Mouse (Mus musculus): ENCODE measurements around the gene Mgat5b. TPM values are rescaled to one million over a fixed set of nuclear protein-coding genes. Genes with fewer than 3 reads are reported as not detected.
A peak's percentile ranks its signal among the peaks of the same experiment; 100 is the strongest.

The Mgat5b gene
- total RNA-seq (2012; rRNA removed), result not detected in 2 replicates
- not detected for polyA plus RNA-seq (2012; ENCODE audit: insufficient read depth in 1 of 2, insufficient read length in 2 of 2, low read depth in 1 of 2, low replicate concordance in 2 of 2, missing spikeins in 1 of 2)

DNA sequence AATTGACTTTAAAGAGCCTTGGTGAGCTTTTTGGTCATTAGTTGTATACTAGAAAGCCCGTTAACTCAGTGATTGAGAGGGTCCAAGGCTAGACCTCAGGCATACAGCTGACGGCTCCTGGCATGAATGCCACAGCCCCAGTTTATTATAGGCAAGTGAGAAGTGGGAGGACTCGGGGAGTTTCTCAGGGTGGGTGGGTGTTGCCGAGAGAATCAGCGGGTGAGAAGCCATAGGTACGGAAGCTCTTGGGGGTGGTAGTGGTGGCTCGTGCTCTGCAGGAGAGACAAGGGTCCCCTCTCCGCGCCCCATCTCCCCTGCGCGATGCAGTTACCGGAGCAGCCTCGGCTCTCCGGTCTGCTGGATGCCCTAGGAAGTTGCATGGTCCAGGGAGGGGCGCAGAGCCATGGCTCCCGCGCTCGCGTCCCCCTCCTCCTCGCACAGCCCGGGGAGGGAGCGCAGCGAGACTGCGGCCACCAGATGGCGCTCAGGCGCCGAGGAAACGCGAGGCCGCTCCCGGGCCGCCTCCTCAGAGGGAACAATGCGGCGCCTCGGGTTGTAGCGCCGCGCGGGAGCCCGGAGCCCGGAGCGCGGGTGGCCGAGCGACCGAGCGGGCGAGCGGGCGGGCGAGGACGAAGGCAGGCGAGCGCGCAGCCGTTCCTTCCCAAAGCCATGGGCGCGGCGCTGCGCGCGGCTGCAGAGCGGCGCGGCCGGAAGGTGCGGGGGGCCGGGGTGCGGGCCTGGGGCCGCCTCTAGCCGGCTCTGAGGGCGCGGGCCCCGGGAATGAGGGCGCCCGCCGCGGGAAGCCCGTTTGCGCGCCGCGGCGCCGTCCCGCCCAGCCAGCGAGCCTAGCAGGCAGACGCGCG lies at the start of gene Mgat5b:
Gene Mgat5b, plus strand, starts transcription at position 541 of the 863 bp plus-strand sequence.
- no peak for TF ChIP-seq USF2 (IDR thresholded peaks at IDR 0.05; ENCODE audit: borderline replicate concordance in 1 of 2, insufficient read depth in 1 of 2, low read depth in 1 of 2, low read length in 2 of 2)
- peak in 2 of 3 experiments; percentile 50 to 70; a peak in 4 of 6 replicates for TF ChIP-seq CTCF (IDR thresholded peaks at IDR 0.05 in 2 of 3, conservative IDR thresholded peaks at IDR 0.05 in 1 of 3; ENCODE audit: control insufficient read depth in 1 of 3, insufficient read depth in 1 of 3, low read depth in 2 of 3, low read length in 3 of 3, poor library complexity in 1 of 3, severe bottlenecking in 1 of 3)
- TF ChIP-seq SMC3 (IDR thresholded peaks at IDR 0.05; ENCODE audit: low read depth, low read length), result peak; percentile 58
- TF ChIP-seq ZC3H11A (IDR thresholded peaks at IDR 0.05; ENCODE audit: low read depth, low read length), result peak; percentile 26
- peak; percentile 24 for TF ChIP-seq RAD21 (IDR thresholded peaks at IDR 0.05; ENCODE audit: low read depth, low read length)
- Histone ChIP-seq H3K9ac (ENCODE audit: control insufficient read depth, low read depth, low read length, poor library complexity, severe bottlenecking) (no peak within 1 kb of the TSS), H3K4me1 (ENCODE audit: control insufficient read depth in 1 of 2, insufficient read depth in 2 of 2, low read length in 2 of 2) (no peaks in the 10 kb centered on the region), H3K9me3 (replicated peaks; ENCODE audit: insufficient read depth, low read length) (no peaks in the 10 kb centered on the region), H3K36me3 (ENCODE audit: control insufficient read depth in 1 of 2, insufficient read depth in 2 of 2, low read length in 2 of 2) (no peaks in the 10 kb centered on the region), H3K27me3 (ENCODE audit: control insufficient read depth in 1 of 2, insufficient read depth in 2 of 2, low read length in 2 of 2) (peaks cover 0 to 5% of the 10 kb centered on the region in 2 experiments; a peak in 2 of 4 replicates), H3K79me2 (ENCODE audit: control insufficient read depth, insufficient read depth, low read length, poor library complexity) (no peaks in the 10 kb centered on the region), H3K4me3 (ENCODE audit: control insufficient read depth in 1 of 2, insufficient read depth in 1 of 2, low read depth in 2 of 2, low read length in 2 of 2) (no peak within 1 kb of the TSS), H3K27ac (ENCODE audit: control insufficient read depth, low read depth, low read length) (no peak within 1 kb of the TSS)
- no peak for DNase-seq (ENCODE audit: low read depth, low spot score)

DNA sequence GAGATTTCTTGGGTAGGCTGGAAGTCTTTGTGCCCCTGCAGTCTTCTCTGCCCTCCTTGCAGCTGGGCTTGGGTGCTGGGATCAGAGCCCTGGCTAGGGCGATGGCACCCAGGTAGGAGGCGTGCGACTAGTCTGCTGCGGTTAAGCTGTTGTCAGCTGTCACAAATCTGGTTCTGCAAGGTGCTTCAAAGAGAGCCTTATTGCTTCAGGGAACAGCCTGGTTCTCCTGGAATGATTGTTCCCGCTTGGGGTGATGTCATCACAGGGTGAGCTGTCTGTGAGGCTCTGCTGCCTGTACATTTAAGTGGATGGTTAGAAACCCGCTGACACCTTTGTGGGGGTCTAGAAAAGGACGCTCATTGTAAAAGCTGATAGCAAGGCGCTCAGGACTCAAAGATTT lies 49.4 kb upstream of the Mgat5b start:
- Histone ChIP-seq H3K4me3 (ENCODE audit: control insufficient read depth in 1 of 2, insufficient read depth in 1 of 2, low read depth in 2 of 2, low read length in 2 of 2) (no peak overlapping the region), H3K27ac (ENCODE audit: control insufficient read depth, low read depth, low read length) (no peak overlapping the region), H3K4me1 (ENCODE audit: control insufficient read depth in 1 of 2, insufficient read depth in 2 of 2, low read length in 2 of 2) (no peaks in the 10 kb centered on the region), H3K79me2 (ENCODE audit: control insufficient read depth, insufficient read depth, low read length, poor library complexity) (no peaks in the 10 kb centered on the region), H3K9me3 (replicated peaks; ENCODE audit: insufficient read depth, low read length) (no peaks in the 10 kb centered on the region), H3K27me3 (ENCODE audit: control insufficient read depth in 1 of 2, insufficient read depth in 2 of 2, low read length in 2 of 2) (no peaks in the 10 kb centered on the region), H3K36me3 (ENCODE audit: control insufficient read depth in 1 of 2, insufficient read depth in 2 of 2, low read length in 2 of 2) (no peaks in the 10 kb centered on the region), H3K9ac (ENCODE audit: control insufficient read depth, low read depth, low read length, poor library complexity, severe bottlenecking) (no peak overlapping the region)
- TF ChIP-seq JUND (IDR thresholded peaks at IDR 0.05; ENCODE audit: low read depth, low read length) (no peak), CHD2 (IDR thresholded peaks at IDR 0.05; ENCODE audit: low read length) (no peak), ELF1 (IDR thresholded peaks at IDR 0.05; ENCODE audit: low read depth, low read length) (no peak), EP300 (IDR thresholded peaks at IDR 0.05; ENCODE audit: low read depth in 1 of 2, low read length in 2 of 2) (no peak), SMC3 (IDR thresholded peaks at IDR 0.05; ENCODE audit: low read depth, low read length) (no peak), NELFE (IDR thresholded peaks at IDR 0.05; ENCODE audit: low read depth, low read length) (no peak), NRF1 (IDR thresholded peaks at IDR 0.05; ENCODE audit: insufficient read depth, low read depth, low read length, poor library complexity, severe bottlenecking) (no peak), USF2 (IDR thresholded peaks at IDR 0.05; ENCODE audit: borderline replicate concordance in 1 of 2, insufficient read depth in 1 of 2, low read depth in 1 of 2, low read length in 2 of 2) (no peak), BHLHE40 (IDR thresholded peaks at IDR 0.05; ENCODE audit: borderline replicate concordance, low read depth, low read length) (no peak), MYC (IDR thresholded peaks at IDR 0.05; ENCODE audit: low read depth, low read length) (no peak), HCFC1 (IDR thresholded peaks at IDR 0.05; ENCODE audit: low read depth, low read length) (no peak), TAL1 (IDR thresholded peaks at IDR 0.05; ENCODE audit: low read length) (no peak), GABPA (IDR thresholded peaks at IDR 0.05; ENCODE audit: low read depth, low read length) (no peak), MXI1 (IDR thresholded peaks at IDR 0.05; ENCODE audit: low read depth, low read length) (no peak), TBP (IDR thresholded peaks at IDR 0.05; ENCODE audit: low read depth, low read length) (no peak), MAX (IDR thresholded peaks at IDR 0.05; ENCODE audit: low read length) (no peak), MAFK (IDR thresholded peaks at IDR 0.05; ENCODE audit: borderline replicate concordance, low read depth, low read length) (no peak), ZKSCAN1 (IDR thresholded peaks at IDR 0.05; ENCODE audit: low read depth, low read length) (no peak), MAZ (IDR thresholded peaks at IDR 0.05; ENCODE audit: low read depth, low read length) (no peak), SIN3A (IDR thresholded peaks at IDR 0.05; ENCODE audit: low read length) (no peak)
- no peak for DNase-seq (ENCODE audit: low read depth, low spot score)

Measured in MEL (cell line).